Mouse (Mus musculus) bone marrow macrophage, adult 2 months (primary cell): ENCODE measurements around the gene Serpinb11.

Experiments
- CTCF ChIP-seq: IDR thresholded peaks from 2 replicates; pipeline ENCODE4 v1.5.1; 2012; ENCODE audit warnings: low read depth, mild to moderate bottlenecking, low read length, moderate library complexity
- POLR2A ChIP-seq: IDR thresholded peaks from 2 replicates; pipeline ENCODE4 v1.6.1; 2012; ENCODE audit warnings: mild to moderate bottlenecking, low read depth, low read length, borderline replicate concordance

DNA sequence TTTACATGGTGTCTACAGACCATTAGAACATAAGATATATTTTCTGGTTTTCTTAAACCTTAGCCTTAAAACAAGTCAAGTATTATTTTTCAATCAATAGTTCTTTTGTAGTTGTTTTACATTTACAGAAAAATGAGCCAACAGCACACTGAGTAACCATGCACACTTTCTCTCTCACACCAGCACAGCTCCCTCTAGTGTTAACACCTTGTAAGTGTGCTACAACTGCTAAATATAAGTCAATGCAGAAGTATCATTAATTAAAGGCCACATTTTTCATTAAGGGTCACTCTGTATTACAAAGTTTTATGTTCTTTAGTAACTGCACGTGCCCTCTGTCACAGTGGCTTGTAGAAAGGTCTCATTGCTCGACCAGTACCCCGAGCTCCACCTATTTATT, 8.0 kb upstream of the Serpinb11 start:
- TF ChIP-seq CTCF (no peak), POLR2A (no peak)
